Mouse (Mus musculus) midbrain, embryonic 16.5 days (tissue): Measurements from ENCODE around the gene Pfdn6. TPM values are rescaled to one million over a fixed set of nuclear protein-coding genes. Genes with fewer than 3 reads are reported as not detected.

ENCODE experiments used
- ATAC-seq: fragments of 200-750 bp; cut with Nextera tagmentation; 2 replicates; pipeline ENCODE4 v1.8.0; 2017; ENCODE audit warnings: moderate TSS enrichment
- H3K27ac ChIP-seq: fragments of 300-500 bp; sonication (generic); 2 replicates; pipeline ENCODE4 v1.5.1; 2014; ENCODE audit warnings: mild to moderate bottlenecking, low read length, mixed read lengths
- H3K27me3 ChIP-seq: fragments of 300-500 bp; sonication (generic); 2 replicates; pipeline ENCODE4 v1.6.1; 2014; ENCODE audit warnings: low read depth, low read length, mixed read lengths; ENCODE audit not compliant: control insufficient read depth, insufficient read depth
- H3K36me3 ChIP-seq: fragments of 300-500 bp; sonication (generic); 2 replicates; pipeline ENCODE4 v1.6.1; 2014; ENCODE audit warnings: mild to moderate bottlenecking, low read length, moderate library complexity, mixed read lengths; ENCODE audit not compliant: control insufficient read depth, insufficient read depth
- H3K4me1 ChIP-seq: fragments of 300-500 bp; sonication (generic); 2 replicates; pipeline ENCODE4 v1.6.1; 2014; ENCODE audit warnings: mild to moderate bottlenecking, low read length, mixed read lengths; ENCODE audit not compliant: control insufficient read depth, insufficient read depth
- H3K4me2 ChIP-seq: fragments of 300-500 bp; sonication (generic); 2 replicates; pipeline ENCODE4 v1.6.1; 2014; ENCODE audit warnings: mild to moderate bottlenecking, low read length, mixed read lengths
- H3K4me3 ChIP-seq: fragments of 300-500 bp; sonication (generic); 2 replicates; pipeline ENCODE4 v1.5.1; 2014; ENCODE audit warnings: low read depth, mild to moderate bottlenecking, low read length, moderate library complexity, mixed read lengths
- H3K9ac ChIP-seq: fragments of 300-500 bp; sonication (generic); 2 replicates; pipeline ENCODE4 v1.6.1; 2014; ENCODE audit warnings: low read depth, low read length, mixed read lengths
- H3K9me3 ChIP-seq: fragments of 300-500 bp; sonication (generic); replicated peaks from 2 replicates; pipeline ENCODE4 v1.6.1; 2014; ENCODE audit warnings: mild to moderate bottlenecking, low read length, mixed read lengths; ENCODE audit not compliant: control insufficient read depth, poor library complexity, severe bottlenecking
- WGBS: fragments of 180-500 bp; shearing (Covaris S2); extraction: QIAGEN DNeasy Blood & Tissue Kit; methylation state at CpG from one replicate; pipeline ENCODE4 v1.1.7; 2014; 5-methylcytosine and 5-hydroxymethylcytosine counted together
- polyA plus RNA-seq: library from polyadenylated mRNA; unstranded; fragments of >200 nt; fragmentation: Nextera tagmentation; extraction: Ambion mirVana; gene quantifications from 2 replicates; pipeline ENCODE4 v1.2.1, GENCODE M21; 2015

The Pfdn6 gene
- polyA plus RNA-seq, 1 experiment from 2014 or later: 186 TPM

GRCm38 (mm10) chr17:33920282-33921097 lies 19.7 kb downstream of the Pfdn6 start:
- ATAC-seq: no peak; the same call in 1 of the 2 replicates
- H3K36me3 ChIP-seq: no peaks in the 10 kb centered on the region
- peaks cover 2% of the 10 kb centered on the region; the same call in 1 of the 2 replicates for H3K27me3 ChIP-seq
- peaks cover 20% of the 10 kb centered on the region for H3K4me1 ChIP-seq
- 0 out of 2 replicates have a peak overlapping the region, but pooled peaks have one; percentile 23 for H3K27ac ChIP-seq
- WGBS: 1% methylated on average over 36 of the region's 36 CpGs
- H3K9ac ChIP-seq: peak overlapping the region; percentile 54
- peak overlapping the region; percentile 37 for H3K4me3 ChIP-seq
- H3K9me3 ChIP-seq: no peaks in the 10 kb centered on the region
- H3K4me2 ChIP-seq: peak overlapping the region; percentile 59

DNA sequence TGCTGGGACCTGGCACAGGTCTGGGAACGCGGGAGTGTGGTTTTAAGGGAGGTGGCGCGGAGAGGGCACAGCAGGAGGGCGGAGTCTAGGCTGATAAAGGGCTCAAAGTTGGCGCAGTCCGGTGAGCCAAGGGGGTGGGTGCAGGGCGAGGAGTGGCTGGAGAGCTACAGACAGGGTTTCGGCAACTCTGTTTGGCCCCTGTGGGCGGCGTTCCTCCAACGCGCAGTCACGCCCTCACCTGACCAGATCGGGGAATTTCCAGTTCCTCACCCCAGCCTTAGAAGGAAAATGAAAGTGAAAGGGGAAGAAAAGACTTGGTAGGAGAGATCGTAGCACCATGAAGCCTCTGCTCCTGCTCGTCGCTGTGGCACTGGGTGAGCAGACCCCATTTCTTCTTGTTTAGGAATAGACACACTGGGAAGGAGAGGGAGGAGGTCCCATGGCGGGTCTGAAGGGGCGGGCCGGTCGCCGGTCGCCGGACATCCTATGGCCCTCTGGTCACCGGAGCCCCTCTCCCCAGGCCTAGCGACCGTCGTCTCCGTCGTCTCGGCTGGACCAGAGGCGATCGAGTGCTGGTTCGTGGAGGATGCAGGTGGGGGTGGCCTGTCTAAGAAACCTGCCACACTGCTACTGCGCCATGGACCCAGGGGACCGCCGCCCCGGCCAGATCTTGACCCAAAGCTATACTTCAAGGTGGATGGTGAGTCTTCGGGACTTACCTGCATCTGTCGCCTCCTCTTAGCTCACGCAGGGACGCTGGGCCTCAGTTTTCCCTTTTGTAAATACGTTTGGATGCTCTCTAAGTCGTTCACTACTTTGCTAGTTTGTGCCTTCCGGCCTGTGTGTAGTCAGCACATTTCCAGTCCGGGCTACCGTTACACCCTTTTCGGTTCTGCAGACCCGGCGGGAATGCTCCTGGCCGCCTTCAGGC lies 20.5 kb downstream of the Pfdn6 start:
- H3K27me3 ChIP-seq: peaks cover 2% of the 10 kb centered on the region; the same call in 1 of the 2 replicates
- no peaks in the 10 kb centered on the region for H3K9me3 ChIP-seq
- peak overlapping the region; percentile 59 for H3K4me2 ChIP-seq
- no peaks in the 10 kb centered on the region for H3K36me3 ChIP-seq
- peak overlapping the region; percentile 37 for H3K4me3 ChIP-seq
- H3K27ac ChIP-seq: peak overlapping the region; percentile 23; the same call in 1 of the 2 replicates
- 2% methylated on average over 52 of the region's 52 CpGs for WGBS
- ATAC-seq: no peak
- peak overlapping the region; percentile 54 for H3K9ac ChIP-seq
- peaks cover 25% of the 10 kb centered on the region for H3K4me1 ChIP-seq

- Histone ChIP-seq H3K4me3 (peak overlapping the region; percentile 37; the same call in 1 of the 2 replicates), H3K9me3 (no peaks in the 10 kb centered on the region), H3K4me2 (peak overlapping the region; percentile 59), H3K36me3 (peaks cover 6% of the 10 kb centered on the region), H3K4me1 (peaks cover 25% of the 10 kb centered on the region), H3K27ac (no peak overlapping the region), H3K9ac (no peak overlapping the region), H3K27me3 (peaks cover 2% of the 10 kb centered on the region; the same call in 1 of the 2 replicates)
- WGBS: 63% methylated on average over 37 of the region's 37 CpGs
- no peak for ATAC-seq
These were observed 21.6 kb downstream of the Pfdn6 start for GRCm38 (mm10) chr17:33918293-33919203.

GRCm38 (mm10) chr17:33917656-33918292 lies 22.4 kb downstream of the Pfdn6 start:
- peaks cover 2% of the 10 kb centered on the region; the same call in 1 of the 2 replicates for H3K27me3 ChIP-seq
- ATAC-seq: no peak
- H3K9me3 ChIP-seq: no peaks in the 10 kb centered on the region
- H3K27ac ChIP-seq: no peak overlapping the region
- 83% methylated on average over 18 of the region's 18 CpGs for WGBS
- no peak overlapping the region for H3K4me2 ChIP-seq
- H3K9ac ChIP-seq: no peak overlapping the region
- H3K36me3 ChIP-seq: peaks cover 10% of the 10 kb centered on the region
- peaks cover 25% of the 10 kb centered on the region for H3K4me1 ChIP-seq
- no peak overlapping the region for H3K4me3 ChIP-seq

DNA sequence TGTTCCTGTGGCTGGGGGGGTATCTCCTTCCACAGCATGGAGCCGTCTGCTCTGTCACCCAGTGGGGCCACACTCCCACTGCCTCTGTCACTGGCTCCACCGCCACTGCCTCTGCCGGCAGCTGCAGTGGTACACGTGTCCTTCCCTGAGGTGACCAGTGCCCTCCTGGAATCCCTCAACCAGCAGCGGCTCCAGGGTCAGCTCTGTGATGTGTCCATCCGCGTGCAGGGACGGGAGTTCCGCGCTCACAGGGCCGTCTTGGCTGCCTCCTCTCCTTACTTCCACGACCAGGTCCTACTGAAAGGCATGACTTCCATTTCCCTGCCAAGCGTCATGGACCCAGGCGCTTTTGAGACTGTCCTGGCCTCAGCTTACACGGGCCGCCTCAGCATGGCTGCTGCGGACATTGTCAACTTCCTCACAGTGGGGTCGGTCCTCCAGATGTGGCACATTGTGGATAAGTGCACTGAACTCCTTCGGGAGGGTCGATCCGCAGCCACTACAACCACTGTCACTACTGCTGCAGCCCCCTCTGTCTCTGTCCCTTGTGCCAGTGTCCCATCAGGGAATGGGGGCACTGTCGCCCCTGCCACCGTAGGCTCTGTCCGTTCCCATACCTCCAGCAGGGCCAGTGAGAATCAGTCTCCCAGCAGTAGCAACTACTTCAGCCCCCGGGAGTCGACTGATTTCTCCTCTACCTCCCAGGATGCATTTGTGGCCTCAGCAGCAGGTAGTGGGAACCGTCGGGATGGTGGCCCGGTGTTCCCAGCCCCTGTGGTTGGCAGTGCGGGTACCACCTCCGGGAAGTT lies 23.1 kb downstream of the Pfdn6 start:
- peak overlapping the region; percentile 50 for H3K9ac ChIP-seq
- no peak overlapping the region for H3K27ac ChIP-seq
- peaks cover 2% of the 10 kb centered on the region; the same call in 1 of the 2 replicates for H3K27me3 ChIP-seq
- H3K4me1 ChIP-seq: peaks cover 25% of the 10 kb centered on the region
- H3K4me3 ChIP-seq: peak overlapping the region; percentile 52
- 70% methylated on average over 31 of the region's 31 CpGs for WGBS
- peak overlapping the region; percentile 65 for H3K4me2 ChIP-seq
- no peaks in the 10 kb centered on the region for H3K9me3 ChIP-seq
- peaks cover 12% of the 10 kb centered on the region for H3K36me3 ChIP-seq
- no peak for ATAC-seq

- Histone ChIP-seq H3K27ac (peak overlapping the region; percentile 83), H3K27me3 (peaks cover 2% of the 10 kb centered on the region; the same call in 1 of the 2 replicates), H3K9me3 (no peaks in the 10 kb centered on the region), H3K4me3 (peak overlapping the region; percentile 52), H3K9ac (peak overlapping the region; percentile 65), H3K4me1 (peaks cover 25% of the 10 kb centered on the region), H3K4me2 (peak overlapping the region; percentile 65), H3K36me3 (peaks cover 19% of the 10 kb centered on the region)
- ATAC-seq: peak; percentile 26
- WGBS: 0% methylated on average over 9 of the region's 20 CpGs
These were observed 23.8 kb downstream of the Pfdn6 start for GRCm38 (mm10) chr17:33916294-33916693.

DNA sequence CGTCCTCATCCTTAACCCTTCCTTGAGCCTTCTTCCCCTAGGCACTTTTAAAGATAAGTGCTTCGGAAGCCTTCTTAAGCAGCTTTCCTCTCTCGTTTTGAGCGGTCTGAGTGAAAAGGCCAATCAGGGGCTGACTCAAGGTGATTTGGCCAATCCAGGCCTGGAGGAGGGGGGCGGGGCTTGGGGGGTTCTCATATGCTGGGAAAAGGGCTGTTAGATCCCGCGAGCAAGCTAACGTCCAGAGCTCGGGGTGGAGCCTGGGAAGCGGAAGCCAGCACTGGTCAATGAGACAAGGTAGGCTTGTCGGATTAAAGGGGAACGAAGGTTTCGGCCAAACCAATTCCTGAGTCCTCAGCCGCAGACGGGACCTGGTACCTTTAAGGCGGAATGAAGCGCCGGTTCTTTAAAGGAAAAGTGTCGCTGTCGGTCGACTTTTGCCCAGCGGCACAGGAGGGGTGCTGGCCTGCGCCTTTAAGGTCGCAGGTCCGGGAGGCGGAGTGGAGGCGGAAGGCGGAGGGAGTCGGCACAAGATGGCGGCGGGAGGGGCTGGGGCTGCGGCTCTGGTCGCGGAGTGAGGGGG lies 24.4 kb downstream of the Pfdn6 start, which contains the start of the genes Tapbp and Zbtb22:
Gene Tapbp (plus strand): TSS at position 229 of the 580 bp plus-strand sequence.
Gene Zbtb22 (plus strand): TSS at position 234 of the 580 bp plus-strand sequence.
- no peaks in the 10 kb centered on the region for H3K9me3 ChIP-seq
- H3K9ac ChIP-seq: peak within 1 kb of the TSS; percentile 65
- H3K4me1 ChIP-seq: peaks cover 25% of the 10 kb centered on the region
- H3K4me2 ChIP-seq: peak within 1 kb of the TSS; percentile 65
- H3K27ac ChIP-seq: peak within 1 kb of the TSS; percentile 83
- H3K27me3 ChIP-seq: peaks cover 2% of the 10 kb centered on the region; the same call in 1 of the 2 replicates
- under 1% methylated on average over 34 of the region's 34 CpGs for WGBS
- peaks cover 22% of the 10 kb centered on the region for H3K36me3 ChIP-seq
- ATAC-seq: peak; percentile 92
- peak within 1 kb of the TSS; percentile 52 for H3K4me3 ChIP-seq
